Mouse (Mus musculus) myocyte (in vitro differentiated cells): ENCODE measurements at regions not wholly inside any gene's neighbourhood (a gene's known extent, or its start where the extent isn't known, plus 50 kb on each side); places are given as distances from the start of the nearest gene placed in this dataset.

ENCODE experiments used
- H3K27me3 ChIP-seq: one replicate; pipeline ENCODE4 v1.6.1; 2011; ENCODE audit not compliant: control insufficient read depth, insufficient read depth, insufficient read length
- H3K36me3 ChIP-seq: one replicate; pipeline ENCODE4 v1.6.1; 2011; ENCODE audit not compliant: control insufficient read depth, insufficient read depth
- H3K4me2 ChIP-seq: one replicate; pipeline ENCODE4 v1.6.1; 2011; ENCODE audit warnings: low read depth, control low read depth
- H3K4me3 ChIP-seq: one replicate; pipeline ENCODE4 v1.5.1; 2011; ENCODE audit warnings: mild to moderate bottlenecking, control low read depth, moderate library complexity
- H3K79me2 ChIP-seq: one replicate; pipeline ENCODE4 v1.6.1; 2011; ENCODE audit not compliant: control insufficient read depth, insufficient read depth
- H3ac ChIP-seq: one replicate; pipeline ENCODE4 v1.6.1; 2011; ENCODE audit not compliant: control insufficient read depth, insufficient read length
- CEBPB ChIP-seq: IDR thresholded peaks from 2 replicates; pipeline ENCODE4 v1.6.1; 2011; ENCODE audit warnings: mild to moderate bottlenecking, moderate library complexity; ENCODE audit not compliant: poor library complexity, insufficient read depth, severe bottlenecking
- E2F4 ChIP-seq: IDR thresholded peaks from one replicate; pipeline ENCODE4 v1.6.1; 2011; ENCODE audit warnings: mild to moderate bottlenecking, control low read depth, moderate library complexity; ENCODE audit not compliant: insufficient read depth
- MAX ChIP-seq: IDR thresholded peaks from one replicate; pipeline ENCODE4 v1.6.1; 2011; ENCODE audit warnings: low read depth, mild to moderate bottlenecking, control low read depth
- MYOD1 ChIP-seq, 3 experiments: IDR thresholded peaks; one replicate each; pipeline ENCODE4 v1.6.1; 2011; ENCODE audit warnings: control low read depth in 2 of 3, low read depth in 2 of 3, mild to moderate bottlenecking in 2 of 3, moderate library complexity in 1 of 3; ENCODE audit not compliant: insufficient read length in 2 of 3, control insufficient read depth in 1 of 3
- MYOG ChIP-seq, 3 experiments: IDR thresholded peaks; one replicate each; pipeline ENCODE4 v1.6.1; 2011; ENCODE audit warnings: control low read depth in 2 of 3, low read depth in 2 of 3, mild to moderate bottlenecking in 2 of 3; ENCODE audit not compliant: insufficient read length in 2 of 3, control insufficient read depth in 1 of 3, insufficient read depth in 1 of 3
- POLR2A ChIP-seq: IDR thresholded peaks from one replicate; pipeline ENCODE4 v1.6.1; 2011; ENCODE audit warnings: low read depth, mild to moderate bottlenecking, control low read depth, moderate library complexity; ENCODE audit not compliant: insufficient read length
- POLR2AphosphoS2 ChIP-seq: IDR thresholded peaks from one replicate; pipeline ENCODE4 v1.6.1; 2011; ENCODE audit warnings: low read depth, control low read depth; ENCODE audit not compliant: insufficient read length
- REST ChIP-seq: IDR thresholded peaks from one replicate; pipeline ENCODE4 v1.6.1; 2011; ENCODE audit warnings: mild to moderate bottlenecking, control low read depth, moderate library complexity; ENCODE audit not compliant: insufficient read depth, insufficient read length
- SRF ChIP-seq: IDR thresholded peaks from one replicate; pipeline ENCODE4 v1.6.1; 2011; ENCODE audit warnings: low read depth; ENCODE audit not compliant: control insufficient read depth, insufficient read length
- TCF12 ChIP-seq: IDR thresholded peaks from one replicate; pipeline ENCODE4 v1.6.1; 2011; ENCODE audit warnings: mild to moderate bottlenecking, control low read depth; ENCODE audit not compliant: poor library complexity, insufficient read depth, severe bottlenecking
- TCF3 ChIP-seq: IDR thresholded peaks from one replicate; pipeline ENCODE4 v1.6.1; 2011; ENCODE audit warnings: low read depth, control low read depth; ENCODE audit not compliant: insufficient read length
- USF1 ChIP-seq: IDR thresholded peaks from one replicate; pipeline ENCODE4 v1.6.1; 2011; ENCODE audit warnings: low read depth, mild to moderate bottlenecking, control low read depth, moderate library complexity

- Histone ChIP-seq H3K4me2 (peak overlapping the region; percentile 24), H3K4me3 (no peak overlapping the region), H3K36me3 (no peaks in the 10 kb centered on the region), H3K79me2 (no peaks in the 10 kb centered on the region), H3K27me3 (no peaks in the 10 kb centered on the region), H3ac (no peak overlapping the region)
- TF ChIP-seq CEBPB = no peak
- TF ChIP-seq MYOG (IDR thresholded peaks at IDR 0.05; ENCODE audit: control insufficient read depth in 1 of 3, insufficient read depth in 1 of 3, insufficient read length in 2 of 3, low read depth in 2 of 3) = no peak
- no peak for TF ChIP-seq POLR2AphosphoS2
- no peak for TF ChIP-seq MYOD1 (IDR thresholded peaks at IDR 0.05; ENCODE audit: control insufficient read depth in 1 of 3, insufficient read length in 2 of 3, low read depth in 2 of 3)
- TF ChIP-seq MAX = no peak
- TF ChIP-seq TCF3 = no peak
- TF ChIP-seq USF1 = no peak
- TF ChIP-seq REST = no peak
- no peak for TF ChIP-seq TCF12
Observed at GRCm38 (mm10) chr5:97554274-97554673, 97.5 kb upstream of the Gk2 start.

- no peaks in the 10 kb centered on the region for H3K79me2 ChIP-seq
- H3K4me2 ChIP-seq = no peak overlapping the region
- no peak overlapping the region for H3K4me3 ChIP-seq
- no peaks in the 10 kb centered on the region for H3K36me3 ChIP-seq
- no peaks in the 10 kb centered on the region for H3K27me3 ChIP-seq
- H3ac ChIP-seq = no peak overlapping the region
- no peak for TF ChIP-seq MYOG (IDR thresholded peaks at IDR 0.05; ENCODE audit: control insufficient read depth in 1 of 3, insufficient read depth in 1 of 3, insufficient read length in 2 of 3, low read depth in 2 of 3)
- no peak for TF ChIP-seq MYOD1 (IDR thresholded peaks at IDR 0.05; ENCODE audit: control insufficient read depth in 1 of 3, insufficient read length in 2 of 3, low read depth in 2 of 3)
- TF ChIP-seq TCF12 = no peak
- no peak for TF ChIP-seq POLR2A
- no peak for TF ChIP-seq POLR2AphosphoS2
- TF ChIP-seq CEBPB = no peak
- no peak for TF ChIP-seq SRF
- no peak for TF ChIP-seq TCF3
- TF ChIP-seq USF1 = no peak
- TF ChIP-seq E2F4 = no peak
- no peak for TF ChIP-seq MAX
- no peak for TF ChIP-seq REST
Observed at GRCm38 (mm10) chr5:97553122-97553521, 96.3 kb upstream of the Gk2 start.

- H3K36me3 ChIP-seq = no peaks in the 10 kb centered on the region
- no peak overlapping the region for H3K4me2 ChIP-seq
- no peaks in the 10 kb centered on the region for H3K79me2 ChIP-seq
- H3K4me3 ChIP-seq = no peak overlapping the region
- no peaks in the 10 kb centered on the region for H3K27me3 ChIP-seq
- no peak for TF ChIP-seq SRF
- TF ChIP-seq MYOG (IDR thresholded peaks at IDR 0.05; ENCODE audit: control insufficient read depth in 1 of 3, insufficient read depth in 1 of 3, insufficient read length in 2 of 3, low read depth in 2 of 3) = no peak
- no peak for TF ChIP-seq TCF3
- TF ChIP-seq E2F4 = no peak
- TF ChIP-seq TCF12 = no peak
- TF ChIP-seq POLR2AphosphoS2 = no peak
- TF ChIP-seq CEBPB = no peak
- no peak for TF ChIP-seq REST
- no peak for TF ChIP-seq USF1
- no peak for TF ChIP-seq MAX
- no peak for TF ChIP-seq POLR2A
- TF ChIP-seq MYOD1 (IDR thresholded peaks at IDR 0.05; ENCODE audit: control insufficient read depth in 1 of 3, insufficient read length in 2 of 3, low read depth in 2 of 3) = no peak
- no peak overlapping the region for H3ac ChIP-seq
Observed at GRCm38 (mm10) chr5:97537492-97538257, 80.9 kb upstream of the Gk2 start.

GRCm38 (mm10) chr5:97533733-97534132 is 76.9 kb upstream of the Gk2 start:
- H3ac ChIP-seq = no peak overlapping the region
- no peaks in the 10 kb centered on the region for H3K27me3 ChIP-seq
- H3K4me3 ChIP-seq = no peak overlapping the region
- no peaks in the 10 kb centered on the region for H3K79me2 ChIP-seq
- no peak overlapping the region for H3K4me2 ChIP-seq
- H3K36me3 ChIP-seq = no peaks in the 10 kb centered on the region
- TF ChIP-seq POLR2A (no peak), MYOG (IDR thresholded peaks at IDR 0.05; ENCODE audit: control insufficient read depth in 1 of 3, insufficient read depth in 1 of 3, insufficient read length in 2 of 3, low read depth in 2 of 3) (no peak), MYOD1 (IDR thresholded peaks at IDR 0.05; ENCODE audit: control insufficient read depth in 1 of 3, insufficient read length in 2 of 3, low read depth in 2 of 3) (no peak), E2F4 (no peak), USF1 (no peak), TCF3 (no peak), CEBPB (no peak), POLR2AphosphoS2 (no peak), MAX (no peak), TCF12 (no peak), REST (no peak), SRF (no peak)
